ENCODE assay signal across 23 mouse cellular contexts in the genomic region with DNA sequence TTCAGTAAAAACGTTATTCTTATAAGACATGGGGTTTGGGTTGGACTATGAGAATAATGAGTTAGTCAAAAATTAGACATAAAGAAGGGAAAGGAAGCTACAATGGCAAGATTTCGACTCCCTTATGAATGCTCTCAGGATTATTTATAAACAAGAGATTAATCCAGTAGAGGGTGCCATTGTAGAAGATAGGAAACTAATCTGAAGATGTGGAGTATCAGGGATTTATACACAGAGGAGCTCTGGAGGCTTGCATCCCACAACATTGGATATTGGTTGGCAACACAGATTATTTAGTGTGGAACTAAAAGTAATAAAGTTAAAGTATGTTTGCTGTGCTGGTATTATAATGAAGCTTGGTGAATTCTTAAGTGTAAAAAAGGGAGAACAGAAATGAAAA.
DNase-seq lines count a peak whose midpoint lies in the region; ATAC-seq and TF ChIP-seq lines count a peak whose summit lies in the region.
"Had no signal": no experiment of that assay in that cellular context is flagged by ENCODE, and none has a peak within 500 bp of the region (broad histone marks: within the 10 kb centered on the region; RNA-seq: fewer than 3 reads in every experiment).

No protein-coding gene starts in this region.

- WGBS in forebrain, embryonic 13.5 days = 60% methylated on average over 2 of the region's 2 CpGs
- 54% methylated on average over 2 of the region's 2 CpGs for WGBS in forebrain, embryonic 15.5 days
- WGBS in kidney, postnatal 0 days = 57% methylated on average over 2 of the region's 2 CpGs
- 61% methylated on average over 2 of the region's 2 CpGs for WGBS in midbrain, postnatal 0 days
- WGBS in midbrain, embryonic 16.5 days = 62% methylated on average over 2 of the region's 2 CpGs
- 66% methylated on average over 2 of the region's 2 CpGs for WGBS in embryonic facial prominence, embryonic 10.5 days

- DNase-seq in kidney, postnatal 0 days (ENCODE audit: low spot score) = peak; percentile 16
- no peak for DNase-seq in kidney, postnatal 4 days
- DNase-seq in midbrain, postnatal 0 days (ENCODE audit: low spot score) = peak; percentile 53
- no peak for DNase-seq in embryonic facial prominence, embryonic 10.5 days (ENCODE audit: low spot score)
- no peak for DNase-seq in testis, postnatal 10 days (ENCODE audit: low spot score)
- DNase-seq: adrenal gland, adult 2 months; B cell, adult 2 months; cerebellum, adult 9-11 months; gastrocnemius, adult 2 months; heart, postnatal 10 days; lung, adult 2 months; lung, postnatal 4 days; thymus, adult 2 months had no signal

- H3K4me3 ChIP-seq in forebrain, embryonic 13.5 days = no peak overlapping the region
- H3K4me3 ChIP-seq in forebrain, embryonic 15.5 days = no peak overlapping the region
- no peak overlapping the region for H3K4me3 ChIP-seq in kidney, postnatal 0 days (replicated peaks; ENCODE audit: low read depth, low read length)
- no peak overlapping the region for H3K4me3 ChIP-seq in midbrain, postnatal 0 days (ENCODE audit: low read depth, low read length)
- H3K4me3 ChIP-seq in midbrain, embryonic 16.5 days (ENCODE audit: low read depth, low read length) = no peak overlapping the region
- H3K4me3 ChIP-seq in embryonic facial prominence, embryonic 10.5 days = no peak overlapping the region
- H3K4me3 ChIP-seq: forebrain, embryonic 12.5 days; gastrocnemius, adult 2 months; kidney, embryonic 15.5 days; limb, embryonic 12.5 days; liver, embryonic 12.5 days; neural tube, embryonic 12.5 days had no signal

- H3K9me3 ChIP-seq in forebrain, embryonic 13.5 days (replicated peaks) = no peaks in the 10 kb centered on the region
- H3K9me3 ChIP-seq in forebrain, embryonic 15.5 days = no peaks in the 10 kb centered on the region
- H3K9me3 ChIP-seq in kidney, postnatal 0 days (replicated peaks; ENCODE audit: low read length) = no peaks in the 10 kb centered on the region
- no peaks in the 10 kb centered on the region for H3K9me3 ChIP-seq in midbrain, postnatal 0 days (ENCODE audit: low read length)
- H3K9me3 ChIP-seq in midbrain, embryonic 16.5 days (replicated peaks; ENCODE audit: control insufficient read depth, low read length, poor library complexity, severe bottlenecking) = no peaks in the 10 kb centered on the region
- no peaks in the 10 kb centered on the region for H3K9me3 ChIP-seq in embryonic facial prominence, embryonic 10.5 days
- H3K9me3 ChIP-seq: forebrain, embryonic 12.5 days; kidney, embryonic 15.5 days; limb, embryonic 12.5 days; neural tube, embryonic 12.5 days had no signal

- no peaks in the 10 kb centered on the region for H3K36me3 ChIP-seq in forebrain, embryonic 13.5 days (ENCODE audit: poor library complexity, severe bottlenecking)
- no peaks in the 10 kb centered on the region for H3K36me3 ChIP-seq in forebrain, embryonic 15.5 days
- no peaks in the 10 kb centered on the region for H3K36me3 ChIP-seq in kidney, postnatal 0 days (ENCODE audit: insufficient read depth, low read length)
- H3K36me3 ChIP-seq in midbrain, postnatal 0 days (ENCODE audit: insufficient read depth, low read length) = no peaks in the 10 kb centered on the region
- no peaks in the 10 kb centered on the region for H3K36me3 ChIP-seq in midbrain, embryonic 16.5 days (ENCODE audit: control insufficient read depth, insufficient read depth, low read length)
- no peaks in the 10 kb centered on the region for H3K36me3 ChIP-seq in embryonic facial prominence, embryonic 10.5 days (replicated peaks)
- H3K36me3 ChIP-seq: forebrain, embryonic 12.5 days; kidney, embryonic 15.5 days; limb, embryonic 12.5 days; liver, embryonic 12.5 days; neural tube, embryonic 12.5 days had no signal

- H3K4me2 ChIP-seq in forebrain, embryonic 13.5 days = no peak overlapping the region
- H3K4me2 ChIP-seq in forebrain, embryonic 15.5 days (replicated peaks) = no peak overlapping the region
- no peak overlapping the region for H3K4me2 ChIP-seq in kidney, postnatal 0 days (ENCODE audit: low read length)
- no peak overlapping the region for H3K4me2 ChIP-seq in midbrain, postnatal 0 days (ENCODE audit: low read depth, low read length, poor library complexity, severe bottlenecking)
- H3K4me2 ChIP-seq in midbrain, embryonic 16.5 days (ENCODE audit: low read length) = no peak overlapping the region
- H3K4me2 ChIP-seq: forebrain, embryonic 12.5 days; heart, embryonic 11.5 days; kidney, embryonic 15.5 days; limb, embryonic 12.5 days; liver, embryonic 12.5 days; neural tube, embryonic 12.5 days had no signal

- H3K4me1 ChIP-seq in forebrain, embryonic 13.5 days = no peaks in the 10 kb centered on the region
- H3K4me1 ChIP-seq in forebrain, embryonic 15.5 days = peaks cover 6% of the 10 kb centered on the region
- H3K4me1 ChIP-seq in kidney, postnatal 0 days (replicated peaks; ENCODE audit: insufficient read depth, low read length) = no peaks in the 10 kb centered on the region
- H3K4me1 ChIP-seq in midbrain, postnatal 0 days (ENCODE audit: insufficient read depth, low read length) = no peaks in the 10 kb centered on the region
- H3K4me1 ChIP-seq in midbrain, embryonic 16.5 days (ENCODE audit: control insufficient read depth, insufficient read depth, low read length) = no peaks in the 10 kb centered on the region
- no peaks in the 10 kb centered on the region for H3K4me1 ChIP-seq in embryonic facial prominence, embryonic 10.5 days
- H3K4me1 ChIP-seq: kidney, embryonic 15.5 days; limb, embryonic 12.5 days; liver, embryonic 12.5 days; neural tube, embryonic 12.5 days had no signal

- no peaks in the 10 kb centered on the region for H3K27me3 ChIP-seq in forebrain, embryonic 13.5 days
- no peaks in the 10 kb centered on the region for H3K27me3 ChIP-seq in forebrain, embryonic 15.5 days
- no peaks in the 10 kb centered on the region for H3K27me3 ChIP-seq in kidney, postnatal 0 days (ENCODE audit: insufficient read depth, low read length)
- no peaks in the 10 kb centered on the region for H3K27me3 ChIP-seq in midbrain, postnatal 0 days (ENCODE audit: insufficient read depth, low read length)
- no peaks in the 10 kb centered on the region for H3K27me3 ChIP-seq in midbrain, embryonic 16.5 days (ENCODE audit: control insufficient read depth, insufficient read depth, low read depth, low read length)
- H3K27me3 ChIP-seq in embryonic facial prominence, embryonic 10.5 days (replicated peaks; ENCODE audit: low read depth, poor library complexity, severe bottlenecking) = no peaks in the 10 kb centered on the region
- H3K27me3 ChIP-seq: forebrain, embryonic 12.5 days; kidney, embryonic 15.5 days; limb, embryonic 12.5 days; liver, embryonic 12.5 days; neural tube, embryonic 12.5 days had no signal

- H3K9ac ChIP-seq in forebrain, embryonic 13.5 days = no peak overlapping the region
- H3K9ac ChIP-seq in forebrain, embryonic 15.5 days (replicated peaks) = no peak overlapping the region
- H3K9ac ChIP-seq in kidney, postnatal 0 days (ENCODE audit: low read depth, low read length) = no peak overlapping the region
- no peak overlapping the region for H3K9ac ChIP-seq in midbrain, postnatal 0 days (replicated peaks; ENCODE audit: low read length, poor library complexity, severe bottlenecking)
- no peak overlapping the region for H3K9ac ChIP-seq in midbrain, embryonic 16.5 days (ENCODE audit: low read depth, low read length)
- H3K9ac ChIP-seq: forebrain, embryonic 12.5 days; kidney, embryonic 15.5 days; limb, embryonic 12.5 days; liver, embryonic 12.5 days; neural tube, embryonic 12.5 days had no signal

- 0 out of 2 replicates have a peak, but pooled peaks have one; percentile 46 for ATAC-seq in forebrain, embryonic 13.5 days
- no peak for ATAC-seq in forebrain, embryonic 15.5 days (replicated peaks)
- ATAC-seq in kidney, postnatal 0 days (replicated peaks; ENCODE audit: low FRiP score, low read depth) = no peak
- no peak for ATAC-seq in midbrain, postnatal 0 days (ENCODE audit: low FRiP score)
- no peak for ATAC-seq in midbrain, embryonic 16.5 days
- ATAC-seq: intestine, embryonic 16.5 days; liver, embryonic 12.5 days had no signal

- 0 out of 2 replicates have a peak, but pooled peaks have one; percentile 16 for TF ChIP-seq CTCF in kidney, postnatal 0 days (IDR thresholded peaks at IDR 0.05; ENCODE audit: low read depth)
- peak; percentile 52 for TF ChIP-seq CTCF in midbrain, postnatal 0 days (IDR thresholded peaks at IDR 0.05)

- no peak overlapping the region for H3K27ac ChIP-seq in forebrain, embryonic 13.5 days
- H3K27ac ChIP-seq in forebrain, embryonic 15.5 days (replicated peaks) = no peak overlapping the region
- H3K27ac ChIP-seq in kidney, postnatal 0 days = no peak overlapping the region
- H3K27ac ChIP-seq in midbrain, postnatal 0 days (ENCODE audit: low read depth, low read length) = no peak overlapping the region
- H3K27ac ChIP-seq in midbrain, embryonic 16.5 days (ENCODE audit: low read length) = no peak overlapping the region
- no peak overlapping the region for H3K27ac ChIP-seq in embryonic facial prominence, embryonic 10.5 days (replicated peaks)
- H3K27ac ChIP-seq: forebrain, embryonic 12.5 days; gastrocnemius, adult 2 months; kidney, embryonic 15.5 days; limb, embryonic 12.5 days; liver, embryonic 12.5 days; neural tube, embryonic 12.5 days had no signal

Comparison
In these comparisons a context has a peak if more than half of its experiments do, and no peak if none do; other contexts are left out.
1. DNase-seq: peak in kidney, postnatal 0 days (single experiment) and midbrain, postnatal 0 days (single experiment); none in kidney, postnatal 4 days (0 of 2), embryonic facial prominence, embryonic 10.5 days (single experiment) and testis, postnatal 10 days (single experiment).